Mouse (Mus musculus) stomach, embryonic 15.5 days (tissue): ENCODE data around the gene Gpc5. TPM values are rescaled to one million over a fixed set of nuclear protein-coding genes. Genes with fewer than 3 reads are reported as not detected.
A peak's percentile ranks its signal among the peaks of the same experiment; 100 is the strongest.

Experiments
- ATAC-seq: fragments of 200-750 bp; cut with Nextera tagmentation; 2 replicates; pipeline ENCODE4 v1.8.0; 2017; ENCODE audit warnings: low read depth, moderate number of reproducible peaks, moderate TSS enrichment; ENCODE audit not compliant: insufficient read depth, low FRiP score
- H3K27ac ChIP-seq: fragments of 300-500 bp; sonication (generic); 2 replicates; pipeline ENCODE4 v1.5.1; 2015; ENCODE audit warnings: mild to moderate bottlenecking, inconsistent platforms
- H3K27me3 ChIP-seq: fragments of 300-500 bp; sonication (generic); replicated peaks from 2 replicates; pipeline ENCODE4 v1.6.1; 2015; ENCODE audit warnings: inconsistent platforms
- H3K36me3 ChIP-seq: fragments of 300-500 bp; sonication (generic); 2 replicates; pipeline ENCODE4 v1.6.1; 2015; ENCODE audit warnings: inconsistent platforms
- H3K4me1 ChIP-seq: fragments of 300-500 bp; sonication (generic); 2 replicates; pipeline ENCODE4 v1.6.1; 2015; ENCODE audit warnings: inconsistent platforms
- H3K4me2 ChIP-seq: fragments of 300-500 bp; sonication (generic); 2 replicates; pipeline ENCODE4 v1.6.1; 2015; ENCODE audit warnings: mild to moderate bottlenecking, inconsistent platforms
- H3K4me3 ChIP-seq: fragments of 300-500 bp; sonication (generic); replicated peaks from 2 replicates; pipeline ENCODE4 v1.5.1; 2015; ENCODE audit warnings: inconsistent platforms
- H3K9ac ChIP-seq: fragments of 300-500 bp; sonication (generic); 2 replicates; pipeline ENCODE4 v1.6.1; 2015; ENCODE audit warnings: inconsistent platforms
- H3K9me3 ChIP-seq: fragments of 300-500 bp; sonication (generic); 2 replicates; pipeline ENCODE4 v1.6.1; 2016; ENCODE audit warnings: inconsistent platforms
- WGBS: fragments of 180-500 bp; shearing (Covaris S2); methylation state at CpG from one replicate; pipeline ENCODE4 v1.1.7; 2015; 5-methylcytosine and 5-hydroxymethylcytosine counted together
- polyA plus RNA-seq: library from polyadenylated mRNA; unstranded; fragments of >200 nt; fragmentation: Nextera tagmentation; extraction: Ambion mirVana; gene quantifications from 2 replicates; pipeline ENCODE4 v1.2.1, GENCODE M21; 2015

The Gpc5 gene
- polyA plus RNA-seq, 1 experiment from 2014 or later = 0.05 TPM

DNA sequence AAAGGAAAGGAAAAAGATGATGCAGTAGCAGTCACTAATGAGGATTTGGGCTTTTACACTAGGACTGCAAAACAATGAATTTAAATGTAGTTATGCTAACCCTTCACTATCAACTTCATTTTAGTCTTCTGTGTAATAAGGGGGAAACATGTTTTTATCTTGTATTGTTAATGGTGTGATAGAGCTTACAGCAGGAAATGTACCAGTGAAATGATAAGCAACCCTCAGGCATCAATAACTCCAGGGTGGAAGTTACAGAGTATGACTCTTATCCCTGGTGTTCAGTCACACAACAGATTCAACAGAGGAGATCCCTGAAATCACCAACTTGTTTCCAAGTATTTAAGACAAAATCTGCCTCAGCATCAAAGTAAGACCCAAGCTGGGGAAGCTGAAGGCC lies 1120.0 kb downstream of the Gpc5 start:
- ATAC-seq = no peak
- H3K4me1 ChIP-seq = no peaks in the 10 kb centered on the region

DNA sequence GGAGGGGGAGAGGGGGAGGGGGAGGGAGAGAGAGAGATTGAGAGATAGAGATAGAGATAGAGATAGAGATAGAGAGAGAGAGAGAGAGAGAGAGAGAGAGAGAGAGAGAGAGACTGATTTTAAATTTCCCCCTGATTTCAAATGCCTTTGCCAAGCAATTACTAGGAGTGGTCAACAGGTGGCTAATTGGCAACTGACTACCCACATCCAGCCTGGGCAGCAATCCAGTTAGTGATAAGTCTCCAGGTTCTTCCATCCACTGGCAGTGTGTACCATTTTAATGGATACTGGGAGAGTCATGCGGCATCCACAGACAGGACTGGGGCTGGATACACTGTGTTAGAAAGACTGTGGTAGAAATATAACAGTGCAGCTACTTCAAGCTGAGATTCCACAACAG lies 1166.1 kb downstream of the Gpc5 start:
- Histone ChIP-seq H3K4me3 (no peak overlapping the region), H3K9me3 (no peaks in the 10 kb centered on the region), H3K27me3 (no peaks in the 10 kb centered on the region), H3K4me2 (no peak overlapping the region), H3K36me3 (no peaks in the 10 kb centered on the region), H3K27ac (no peak overlapping the region), H3K4me1 (no peaks in the 10 kb centered on the region), H3K9ac (no peak overlapping the region)
- 97% methylated on average over 1 of the region's 1 CpGs for WGBS
- no peak for ATAC-seq

More for the DNA sequence above, 1120.0 kb downstream of the Gpc5 start:
- Histone ChIP-seq H3K4me3 (no peak overlapping the region), H3K4me2 (no peak overlapping the region), H3K36me3 (no peaks in the 10 kb centered on the region), H3K9me3 (no peaks in the 10 kb centered on the region), H3K27me3 (no peaks in the 10 kb centered on the region), H3K9ac (no peak overlapping the region), H3K27ac (no peak overlapping the region)

DNA sequence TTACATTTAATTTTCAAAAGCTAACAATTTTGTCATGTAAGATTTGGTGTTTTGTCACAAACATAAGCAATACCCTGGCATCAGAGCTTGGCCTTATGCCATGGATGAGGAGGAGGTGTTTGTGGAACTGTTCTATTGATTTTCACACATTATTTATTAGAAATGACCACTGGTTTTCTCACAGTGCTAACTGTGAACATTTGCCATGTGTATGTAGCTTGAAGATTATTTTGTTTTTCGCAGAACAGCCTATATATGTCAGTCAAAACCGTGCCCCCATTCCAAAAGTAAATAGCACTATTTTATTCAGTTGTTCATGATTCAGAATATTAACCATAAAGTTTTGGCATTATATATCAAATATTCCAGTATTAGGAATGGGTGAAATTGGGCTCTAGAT lies 1216.5 kb downstream of the Gpc5 start:
- no peaks in the 10 kb centered on the region for H3K4me1 ChIP-seq
- H3K27me3 ChIP-seq = no peaks in the 10 kb centered on the region
- H3K4me2 ChIP-seq = no peak overlapping the region
- no peaks in the 10 kb centered on the region for H3K36me3 ChIP-seq
- no peak overlapping the region for H3K4me3 ChIP-seq
- WGBS = 85% methylated on average over 2 of the region's 2 CpGs
- H3K27ac ChIP-seq = no peak overlapping the region
- H3K9me3 ChIP-seq = no peaks in the 10 kb centered on the region
- no peak overlapping the region for H3K9ac ChIP-seq
- no peak; the same call in 1 of the 2 replicates for ATAC-seq

DNA sequence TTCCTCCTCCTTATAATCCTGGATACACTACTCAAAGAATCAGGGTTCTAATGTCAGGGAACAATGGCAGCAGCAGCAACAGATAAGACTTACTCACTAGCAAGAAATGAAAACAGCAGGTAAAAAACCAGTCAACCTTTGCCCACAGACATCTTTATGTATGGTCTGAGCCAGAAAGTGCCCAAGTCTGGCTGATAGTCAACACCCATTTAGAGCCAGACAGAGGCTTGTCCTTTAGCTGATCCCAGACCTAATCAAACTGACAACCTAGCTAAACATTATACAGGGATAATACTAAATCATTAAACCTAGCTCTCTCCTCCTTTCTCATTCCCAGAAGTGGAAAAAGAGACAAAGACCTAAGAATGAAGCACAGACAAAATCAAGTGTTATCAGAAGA lies 1225.5 kb downstream of the Gpc5 start:
- H3K27me3 ChIP-seq = no peaks in the 10 kb centered on the region
- H3K4me3 ChIP-seq = no peak overlapping the region
- H3K4me2 ChIP-seq = no peak overlapping the region
- no peaks in the 10 kb centered on the region for H3K9me3 ChIP-seq
- H3K4me1 ChIP-seq = no peaks in the 10 kb centered on the region
- ATAC-seq = no peak
- H3K27ac ChIP-seq = no peak overlapping the region
- no peaks in the 10 kb centered on the region for H3K36me3 ChIP-seq
- H3K9ac ChIP-seq = no peak overlapping the region

DNA sequence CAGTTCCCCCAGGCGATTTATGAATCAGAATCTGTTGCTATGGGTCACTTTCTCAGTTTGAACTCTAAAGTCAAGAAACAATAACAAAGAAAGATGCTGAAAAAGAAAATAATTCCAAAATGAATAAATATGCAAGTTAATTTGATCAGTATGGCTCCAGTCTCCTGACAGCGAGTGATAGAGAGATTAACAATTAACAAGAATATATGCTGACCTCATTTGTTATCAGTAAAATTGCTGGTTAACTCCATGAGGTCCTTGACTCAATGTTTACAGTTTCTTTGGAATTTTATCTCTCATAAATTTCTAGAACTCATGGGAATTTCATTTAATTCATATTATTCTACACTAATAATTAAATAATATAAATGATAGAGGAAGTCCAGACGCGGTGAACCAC lies 1244.2 kb downstream of the Gpc5 start:
- Histone ChIP-seq H3K27ac (no peak overlapping the region), H3K9ac (no peak overlapping the region), H3K9me3 (no peaks in the 10 kb centered on the region), H3K36me3 (no peaks in the 10 kb centered on the region), H3K4me3 (no peak overlapping the region), H3K27me3 (no peaks in the 10 kb centered on the region), H3K4me1 (no peaks in the 10 kb centered on the region), H3K4me2 (no peak overlapping the region)
- 82% methylated on average over 4 of the region's 4 CpGs for WGBS
- no peak for ATAC-seq

DNA sequence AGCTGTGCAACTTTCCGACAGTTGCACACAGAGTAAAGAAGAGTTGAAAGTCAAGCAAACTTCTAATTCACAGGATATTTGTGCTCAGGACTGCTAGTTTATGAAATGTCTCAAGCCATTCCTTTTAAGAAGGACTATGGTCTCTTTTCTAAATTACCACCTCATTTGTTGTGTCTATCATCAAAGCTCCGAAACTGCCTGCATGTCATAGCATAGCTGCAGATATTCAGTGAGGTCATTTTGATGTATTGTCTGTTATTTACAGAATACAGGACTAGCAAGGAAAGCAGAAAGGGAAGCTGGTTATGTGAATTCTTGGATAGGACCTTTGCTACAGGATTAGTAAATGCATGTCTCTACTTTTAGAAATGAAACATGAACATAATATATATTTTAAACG lies 1246.4 kb downstream of the Gpc5 start:
- Histone ChIP-seq H3K9me3 (no peaks in the 10 kb centered on the region), H3K27ac (no peak overlapping the region), H3K36me3 (no peaks in the 10 kb centered on the region), H3K4me2 (no peak overlapping the region), H3K4me3 (no peak overlapping the region), H3K27me3 (no peaks in the 10 kb centered on the region), H3K4me1 (no peaks in the 10 kb centered on the region), H3K9ac (no peak overlapping the region)
- 63% methylated on average over 3 of the region's 3 CpGs for WGBS
- no peak for ATAC-seq

DNA sequence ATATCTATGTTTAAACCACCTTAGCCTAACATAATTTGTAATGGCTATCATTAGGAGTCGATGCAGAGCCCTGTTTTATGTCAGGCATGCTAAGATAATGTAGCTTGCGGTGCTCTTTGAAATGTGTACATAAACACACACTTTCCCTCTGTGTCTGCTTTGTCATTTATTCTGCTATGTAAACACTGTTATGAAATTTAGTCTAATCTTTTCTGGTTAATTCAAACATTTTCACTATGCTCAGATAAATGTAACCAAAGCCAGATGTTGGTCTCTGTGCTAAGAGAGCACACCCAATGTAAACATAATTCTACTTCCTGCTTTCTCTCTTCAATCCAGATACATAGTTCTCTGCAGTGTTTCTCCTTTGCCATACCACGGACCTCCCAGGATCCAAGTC lies 1256.5 kb downstream of the Gpc5 start:
- H3K36me3 ChIP-seq = no peaks in the 10 kb centered on the region
- ATAC-seq = peak; percentile 84
- H3K4me3 ChIP-seq = no peak overlapping the region
- H3K4me2 ChIP-seq = no peak overlapping the region
- peaks cover 7% of the 10 kb centered on the region; the same call in 1 of the 2 replicates for H3K4me1 ChIP-seq
- H3K27me3 ChIP-seq = no peaks in the 10 kb centered on the region
- peak overlapping the region; percentile 59; the same call in 1 of the 2 replicates for H3K27ac ChIP-seq
- H3K9me3 ChIP-seq = no peaks in the 10 kb centered on the region
- WGBS = 14% methylated on average over 3 of the region's 3 CpGs
- H3K9ac ChIP-seq = no peak overlapping the region

DNA sequence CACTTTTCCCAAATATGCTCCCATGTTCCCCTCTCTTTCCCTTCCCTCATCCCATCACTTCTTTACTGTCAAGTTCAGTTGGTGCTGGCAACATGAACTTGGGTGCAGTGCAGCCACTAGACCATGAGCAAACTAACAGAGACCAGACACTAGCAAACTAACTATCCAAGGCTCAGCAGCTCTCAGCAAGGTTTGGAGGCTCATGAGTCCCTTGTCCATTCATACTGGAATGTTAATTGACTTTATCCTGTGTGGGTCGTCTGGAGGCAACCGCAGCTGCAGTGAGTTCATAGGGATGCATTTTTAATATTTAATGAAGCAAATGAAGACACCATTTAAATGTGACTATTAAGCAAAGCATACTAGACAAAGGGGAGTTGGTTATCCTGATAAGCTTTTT lies 1292.6 kb downstream of the Gpc5 start:
- H3K4me3 ChIP-seq = no peak overlapping the region
- no peak overlapping the region for H3K9ac ChIP-seq
- ATAC-seq = no peak
- no peaks in the 10 kb centered on the region for H3K9me3 ChIP-seq
- WGBS = 69% methylated on average over 2 of the region's 2 CpGs
- H3K27ac ChIP-seq = no peak overlapping the region
- no peaks in the 10 kb centered on the region for H3K4me1 ChIP-seq
- no peak overlapping the region for H3K4me2 ChIP-seq
- H3K27me3 ChIP-seq = no peaks in the 10 kb centered on the region
- H3K36me3 ChIP-seq = no peaks in the 10 kb centered on the region

DNA sequence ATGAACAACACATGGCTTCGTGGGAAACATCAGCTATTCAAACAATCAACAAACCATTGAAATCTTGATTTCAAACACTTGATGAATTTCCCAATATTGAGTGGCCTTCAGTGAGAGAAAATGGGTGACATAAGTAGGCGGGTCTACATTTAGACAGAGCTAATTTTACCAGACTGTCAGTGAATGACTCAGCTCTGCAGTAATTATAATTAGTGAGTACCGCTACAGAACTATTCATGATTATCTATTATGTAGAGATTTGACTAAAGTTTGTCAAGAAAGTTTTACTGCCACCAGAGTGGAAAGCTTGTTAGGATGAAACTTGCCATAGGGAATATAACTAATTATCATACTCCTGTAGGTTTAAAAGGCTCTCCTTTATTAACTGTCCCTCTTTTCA lies 1323.5 kb downstream of the Gpc5 start:
- 83% methylated on average over 3 of the region's 3 CpGs for WGBS
- no peak for ATAC-seq

DNA sequence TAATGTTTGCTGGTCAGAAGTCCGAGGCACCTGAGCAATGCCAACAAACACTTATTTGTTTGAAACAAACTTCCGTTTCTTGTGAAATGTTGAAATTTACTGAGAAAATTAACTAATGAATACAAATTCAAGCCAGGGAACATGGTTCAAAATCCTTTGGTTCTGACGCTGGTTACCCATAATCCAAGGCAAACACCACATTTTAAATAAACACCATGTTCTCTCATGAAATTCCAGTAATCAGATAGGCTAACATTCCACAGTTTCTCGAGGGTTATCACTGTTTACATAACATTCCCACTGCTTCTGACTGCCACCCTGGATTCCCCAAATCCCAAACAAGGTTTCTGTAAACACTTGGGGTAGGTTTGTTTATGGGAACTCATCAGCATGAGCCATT lies 1356.2 kb downstream of the Gpc5 start:
- 22% methylated on average over 4 of the region's 4 CpGs for WGBS
- H3K27ac ChIP-seq = no peak overlapping the region
- H3K9me3 ChIP-seq = no peaks in the 10 kb centered on the region
- no peaks in the 10 kb centered on the region for H3K36me3 ChIP-seq
- no peaks in the 10 kb centered on the region for H3K27me3 ChIP-seq
- H3K4me3 ChIP-seq = no peak overlapping the region
- no peak overlapping the region for H3K4me2 ChIP-seq
- ATAC-seq = no peak
- H3K9ac ChIP-seq = no peak overlapping the region
- H3K4me1 ChIP-seq = no peaks in the 10 kb centered on the region

More for the DNA sequence above, 1323.5 kb downstream of the Gpc5 start:
- Histone ChIP-seq H3K36me3 (no peaks in the 10 kb centered on the region), H3K27me3 (no peaks in the 10 kb centered on the region), H3K4me3 (no peak overlapping the region), H3K9me3 (no peaks in the 10 kb centered on the region), H3K9ac (no peak overlapping the region), H3K4me1 (no peaks in the 10 kb centered on the region), H3K27ac (no peak overlapping the region), H3K4me2 (no peak overlapping the region)

DNA sequence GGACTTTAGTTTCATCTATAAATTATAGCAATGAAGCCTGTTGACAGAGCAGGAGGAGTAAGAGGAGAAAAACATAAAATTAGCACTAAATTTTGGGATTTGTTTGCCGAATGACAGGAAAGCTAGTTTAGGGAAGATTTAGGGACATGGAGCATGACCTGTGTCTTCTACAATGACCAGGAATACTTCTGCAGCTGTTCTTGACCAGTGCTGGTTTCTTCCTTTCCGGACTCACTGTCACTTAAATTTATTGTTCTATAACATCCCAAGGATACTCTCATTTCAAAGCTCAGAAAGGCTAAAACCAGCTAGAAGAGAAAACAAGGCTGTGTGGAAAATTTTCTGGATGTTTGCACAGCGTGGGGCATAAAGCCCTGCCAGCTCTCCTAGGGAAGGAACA lies 1361.3 kb downstream of the Gpc5 start:
- no peak overlapping the region for H3K4me2 ChIP-seq
- H3K27me3 ChIP-seq = no peaks in the 10 kb centered on the region
- no peak overlapping the region for H3K4me3 ChIP-seq
- 65% methylated on average over 3 of the region's 3 CpGs for WGBS
- H3K9me3 ChIP-seq = no peaks in the 10 kb centered on the region
- no peaks in the 10 kb centered on the region for H3K4me1 ChIP-seq
- ATAC-seq = no peak
- no peak overlapping the region for H3K9ac ChIP-seq
- no peaks in the 10 kb centered on the region for H3K36me3 ChIP-seq
- H3K27ac ChIP-seq = no peak overlapping the region

DNA sequence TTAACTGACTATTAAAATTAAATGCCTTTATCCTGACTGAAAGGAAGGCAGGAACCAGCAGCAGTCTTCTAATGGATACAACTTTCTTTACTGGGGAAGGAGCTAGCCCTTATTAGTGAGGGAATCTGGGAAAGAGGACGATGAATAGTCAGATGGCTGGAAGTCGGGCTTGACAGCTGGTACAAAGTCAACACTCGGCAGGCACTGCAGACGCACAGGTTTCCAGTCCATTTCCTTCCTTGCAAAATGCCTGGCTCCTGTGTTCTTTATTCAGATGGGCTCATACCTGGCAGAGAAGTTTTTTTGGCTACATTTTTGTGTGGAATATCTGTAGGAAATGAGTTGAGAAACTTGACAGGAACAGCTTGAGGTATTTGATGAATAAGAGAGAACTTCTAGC lies 1364.2 kb downstream of the Gpc5 start:
- no peaks in the 10 kb centered on the region for H3K9me3 ChIP-seq
- H3K4me1 ChIP-seq = no peaks in the 10 kb centered on the region
- no peaks in the 10 kb centered on the region for H3K36me3 ChIP-seq
- H3K27me3 ChIP-seq = no peaks in the 10 kb centered on the region
- no peak overlapping the region for H3K4me3 ChIP-seq
- H3K4me2 ChIP-seq = no peak overlapping the region
- 29% methylated on average over 4 of the region's 4 CpGs for WGBS
- H3K9ac ChIP-seq = no peak overlapping the region
- H3K27ac ChIP-seq = no peak overlapping the region
- ATAC-seq = no peak

DNA sequence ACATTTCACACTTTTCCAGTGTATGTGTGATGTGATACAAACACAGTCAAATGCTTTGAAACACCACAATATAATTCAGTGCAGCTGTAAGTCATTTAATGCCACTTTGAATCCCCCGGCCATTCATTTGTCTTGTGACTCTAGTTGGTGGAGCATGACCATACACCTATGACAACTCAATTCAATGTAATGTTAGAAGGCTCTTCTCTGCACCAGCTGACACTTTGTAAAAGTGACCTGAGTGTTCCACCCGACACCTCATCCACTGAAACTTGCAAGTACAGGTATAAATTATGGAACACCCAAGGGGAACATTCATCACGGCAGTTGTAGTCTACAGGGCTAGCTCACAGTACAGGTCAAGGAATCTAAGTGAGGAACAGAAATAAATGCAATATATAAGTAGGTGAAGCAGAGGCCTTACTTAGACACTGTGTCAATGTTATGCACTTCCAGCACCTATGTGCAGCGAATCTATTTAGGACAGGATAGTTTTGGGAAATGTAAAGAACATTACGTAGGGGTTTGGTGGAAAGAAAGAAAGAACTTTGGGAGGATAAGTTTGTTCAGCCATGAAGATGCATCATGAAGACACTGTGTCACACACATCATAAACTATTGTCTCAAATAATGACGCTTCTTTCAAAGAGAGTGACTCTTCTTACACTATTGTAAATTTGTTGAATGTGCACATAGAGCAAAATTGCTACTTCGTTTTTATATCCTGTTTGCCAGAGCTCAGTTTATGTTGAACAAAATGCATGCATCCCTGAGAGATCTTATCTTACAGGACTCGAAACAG lies 1381.6 kb downstream of the Gpc5 start:
- Histone ChIP-seq H3K4me3 (no peak overlapping the region), H3K4me1 (no peaks in the 10 kb centered on the region), H3K9ac (no peak overlapping the region), H3K36me3 (no peaks in the 10 kb centered on the region), H3K4me2 (no peak overlapping the region), H3K9me3 (no peaks in the 10 kb centered on the region), H3K27me3 (no peaks in the 10 kb centered on the region), H3K27ac (no peak overlapping the region)
- 83% methylated on average over 8 of the region's 8 CpGs for WGBS
- no peak for ATAC-seq
